Mouse (Mus musculus) bone marrow macrophage, adult 2 months (primary cell): Measurements from ENCODE around the gene Uvrag.

Experiments
- CTCF ChIP-seq: IDR thresholded peaks from 2 replicates; pipeline ENCODE4 v1.5.1; 2012; ENCODE audit warnings: low read depth, mild to moderate bottlenecking, low read length, moderate library complexity
- POLR2A ChIP-seq: IDR thresholded peaks from 2 replicates; pipeline ENCODE4 v1.6.1; 2012; ENCODE audit warnings: mild to moderate bottlenecking, low read depth, low read length, borderline replicate concordance

GRCm38 (mm10) chr7:99189885-99190284 is 48.9 kb upstream of the Uvrag start:
- TF ChIP-seq CTCF (no peak), POLR2A (no peak)
